Mouse (Mus musculus) embryonic facial prominence, embryonic 11.5 days (tissue): Measurements from ENCODE around the gene Kif17. TPM values are rescaled to one million over a fixed set of nuclear protein-coding genes. Genes with fewer than 3 reads are reported as not detected.

Source experiments
- ATAC-seq: fragments of 200-750 bp; cut with Nextera tagmentation; replicated peaks from 2 replicates; pipeline ENCODE4 v1.8.0; 2017; ENCODE audit warnings: low read depth; ENCODE audit not compliant: insufficient number of reproducible peaks, low FRiP score, low TSS enrichment
- DNase-seq: peaks from one replicate; pipeline ENCODE4 v3.0.0-alpha.2; 2015; ENCODE audit warnings: low spot score
- H3K27ac ChIP-seq: fragments of 300-500 bp; sonication (generic); replicated peaks from 2 replicates; pipeline ENCODE4 v1.5.1; 2014; ENCODE audit warnings: mild to moderate bottlenecking, low read depth, low read length, control low read depth
- H3K27me3 ChIP-seq: fragments of 300-500 bp; sonication (generic); 2 replicates; pipeline ENCODE4 v1.6.1; 2014; ENCODE audit warnings: mild to moderate bottlenecking, low read length, moderate library complexity, mixed read lengths; ENCODE audit not compliant: control insufficient read depth, insufficient read depth
- H3K36me3 ChIP-seq: fragments of 300-500 bp; sonication (generic); replicated peaks from 2 replicates; pipeline ENCODE4 v1.6.1; 2014; ENCODE audit warnings: low read depth, mild to moderate bottlenecking, low read length, moderate library complexity, mixed read lengths; ENCODE audit not compliant: control insufficient read depth, insufficient read depth
- H3K4me1 ChIP-seq: fragments of 300-500 bp; sonication (generic); 2 replicates; pipeline ENCODE4 v1.6.1; 2014; ENCODE audit warnings: low read length, mixed read lengths; ENCODE audit not compliant: control insufficient read depth, insufficient read depth
- H3K4me2 ChIP-seq: fragments of 300-500 bp; sonication (generic); 2 replicates; pipeline ENCODE4 v1.6.1; 2014; ENCODE audit warnings: low read depth, mild to moderate bottlenecking, control low read depth, low read length, moderate library complexity
- H3K4me3 ChIP-seq: fragments of 300-500 bp; sonication (generic); 2 replicates; pipeline ENCODE4 v1.5.1; 2014; ENCODE audit warnings: low read depth, low read length, control low read depth
- H3K9ac ChIP-seq: fragments of 300-500 bp; sonication (generic); replicated peaks from 2 replicates; pipeline ENCODE4 v1.6.1; 2014; ENCODE audit warnings: mild to moderate bottlenecking, control low read depth, low read length
- H3K9me3 ChIP-seq: fragments of 300-500 bp; sonication (generic); replicated peaks from 2 replicates; pipeline ENCODE4 v1.6.1; 2016; ENCODE audit warnings: mild to moderate bottlenecking, low read length, inconsistent platforms, mixed read lengths; ENCODE audit not compliant: control insufficient read depth
- WGBS: fragments of 180-500 bp; shearing (Covaris S2); extraction: QIAGEN DNeasy Blood & Tissue Kit; methylation state at CpG from one replicate; pipeline ENCODE4 v1.1.7; 2014; 5-methylcytosine and 5-hydroxymethylcytosine counted together
- polyA plus RNA-seq: library from polyadenylated mRNA; unstranded; fragments of >200 nt; fragmentation: Nextera tagmentation; extraction: Ambion mirVana; gene quantifications from 2 replicates; pipeline ENCODE4 v1.2.1, GENCODE M21; 2014

Kif17 gene
- polyA plus RNA-seq, 1 experiment from 2014 or later = 0.31 TPM

GRCm38 (mm10) chr4:138293949-138294550, 43.8 kb downstream of the Kif17 start:
- ATAC-seq (no peak), DNase-seq (no peak)
- Histone ChIP-seq H3K9ac (no peak overlapping the region), H3K27ac (no peak overlapping the region), H3K4me1 (no peaks in the 10 kb centered on the region), H3K4me2 (no peak overlapping the region), H3K27me3 (no peaks in the 10 kb centered on the region), H3K9me3 (no peaks in the 10 kb centered on the region), H3K36me3 (no peaks in the 10 kb centered on the region), H3K4me3 (no peak overlapping the region)
- WGBS = 79% methylated on average over 9 of the region's 14 CpGs

GRCm38 (mm10) chr4:138301271-138301780, 51.1 kb downstream of the Kif17 start:
- Histone ChIP-seq H3K9ac (no peak overlapping the region), H3K27ac (no peak overlapping the region), H3K4me2 (no peak overlapping the region), H3K27me3 (no peaks in the 10 kb centered on the region), H3K4me1 (peaks cover 4% of the 10 kb centered on the region; the same call in 1 of the 2 replicates), H3K9me3 (no peaks in the 10 kb centered on the region), H3K36me3 (no peaks in the 10 kb centered on the region), H3K4me3 (no peak overlapping the region)
- DNase-seq (no peak), ATAC-seq (no peak)
- 89% methylated on average over 10 of the region's 10 CpGs for WGBS

GRCm38 (mm10) chr4:138303011-138303410, 52.8 kb downstream of the Kif17 start:
- WGBS = 95% methylated on average over 3 of the region's 3 CpGs
- Histone ChIP-seq H3K4me2 (no peak overlapping the region), H3K27ac (no peak overlapping the region), H3K4me1 (peaks cover 4% of the 10 kb centered on the region; the same call in 1 of the 2 replicates), H3K9me3 (no peaks in the 10 kb centered on the region), H3K36me3 (no peaks in the 10 kb centered on the region), H3K9ac (no peak overlapping the region), H3K4me3 (no peak overlapping the region), H3K27me3 (no peaks in the 10 kb centered on the region)
- no peak for ATAC-seq
- DNase-seq = no peak

GRCm38 (mm10) chr4:138303742-138304141, 53.5 kb downstream of the Kif17 start:
- ATAC-seq (no peak), DNase-seq (no peak)
- Histone ChIP-seq H3K27me3 (no peaks in the 10 kb centered on the region), H3K9ac (peak overlapping the region; percentile 80), H3K36me3 (no peaks in the 10 kb centered on the region), H3K27ac (0 out of 2 replicates have a peak overlapping the region, but pooled peaks have one; percentile 10), H3K9me3 (no peaks in the 10 kb centered on the region), H3K4me2 (peak overlapping the region; percentile 89), H3K4me1 (peaks cover 4% of the 10 kb centered on the region; the same call in 1 of the 2 replicates), H3K4me3 (peak overlapping the region; percentile 40)
- 16% methylated on average over 18 of the region's 18 CpGs for WGBS

- peak within 1 kb of the TSS; percentile 38; the same call in 1 of the 2 replicates for H3K27ac ChIP-seq
- peak within 1 kb of the TSS; percentile 89 for H3K4me2 ChIP-seq
- under 1% methylated on average over 64 of the region's 64 CpGs for WGBS
- ATAC-seq (peak; percentile 99), DNase-seq (peak; percentile 99)
- no peaks in the 10 kb centered on the region for H3K36me3 ChIP-seq
- no peaks in the 10 kb centered on the region for H3K27me3 ChIP-seq
- peak within 1 kb of the TSS; percentile 96 for H3K4me3 ChIP-seq
- peak within 1 kb of the TSS; percentile 92 for H3K9ac ChIP-seq
- peaks cover 4% of the 10 kb centered on the region; the same call in 1 of the 2 replicates for H3K4me1 ChIP-seq
- H3K9me3 ChIP-seq = no peaks in the 10 kb centered on the region
These were observed 54.3 kb downstream of the Kif17 start, which contains the start of gene Ddost for GRCm38 (mm10) chr4:138304340-138305104. Ddost (plus strand) TSS chr4:138304730.

DNA sequence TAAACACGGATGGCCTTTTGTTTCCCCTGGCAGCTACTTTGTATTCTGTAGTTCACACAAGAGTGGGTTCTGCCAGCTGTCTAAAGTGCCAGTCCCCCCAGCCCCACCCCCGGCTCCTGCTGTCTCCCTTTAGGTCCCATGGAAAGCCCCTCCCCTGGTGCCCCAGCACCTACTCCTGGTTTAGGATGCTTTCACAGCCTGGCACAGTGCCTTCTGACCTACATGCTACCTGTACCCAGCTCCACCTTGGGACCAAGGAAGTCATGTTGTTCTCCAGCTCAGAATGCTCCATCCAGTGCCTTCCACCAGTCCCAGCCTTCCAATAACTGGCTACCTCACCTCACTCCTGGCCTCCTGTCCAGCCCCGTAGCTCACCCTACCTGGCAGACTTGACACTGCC, 56.8 kb downstream of the Kif17 start:
- H3K4me3 ChIP-seq = no peak overlapping the region
- WGBS = 88% methylated on average over 3 of the region's 3 CpGs
- peaks cover 7% of the 10 kb centered on the region for H3K36me3 ChIP-seq
- H3K4me2 ChIP-seq = no peak overlapping the region
- no peaks in the 10 kb centered on the region for H3K9me3 ChIP-seq
- ATAC-seq (no peak), DNase-seq (no peak)
- H3K27ac ChIP-seq = no peak overlapping the region
- peaks cover 4% of the 10 kb centered on the region; the same call in 1 of the 2 replicates for H3K4me1 ChIP-seq
- H3K9ac ChIP-seq = no peak overlapping the region
- H3K27me3 ChIP-seq = no peaks in the 10 kb centered on the region

- Histone ChIP-seq H3K9me3 (no peaks in the 10 kb centered on the region), H3K4me3 (no peak overlapping the region), H3K36me3 (peaks cover 7% of the 10 kb centered on the region), H3K4me1 (peaks cover 4% of the 10 kb centered on the region; the same call in 1 of the 2 replicates), H3K27me3 (no peaks in the 10 kb centered on the region), H3K9ac (no peak overlapping the region), H3K4me2 (no peak overlapping the region), H3K27ac (no peak overlapping the region)
- 95% methylated on average over 12 of the region's 12 CpGs for WGBS
- ATAC-seq (no peak), DNase-seq (no peak)
These were observed 57.5 kb downstream of the Kif17 start for GRCm38 (mm10) chr4:138307739-138308138.
